Mouse (Mus musculus): ENCODE measurements around the gene Corin.

DNA sequence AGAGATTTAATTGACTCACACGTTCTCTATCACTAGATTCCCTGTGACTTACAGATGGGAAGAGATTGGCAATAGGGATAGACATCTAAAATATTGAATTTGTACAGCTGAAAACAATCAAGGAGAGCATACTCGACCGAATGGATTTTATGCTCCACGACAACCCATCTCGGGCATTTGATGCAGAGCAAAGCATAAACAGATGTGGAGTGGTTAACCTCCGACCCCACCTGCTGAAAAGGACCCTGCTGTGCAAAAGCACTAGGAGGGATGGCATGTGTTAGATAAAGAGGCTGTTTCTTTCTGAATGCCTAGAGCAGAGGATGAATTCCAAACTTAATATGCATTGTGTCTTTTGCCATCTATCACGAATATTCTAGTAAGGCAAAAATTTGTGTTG lies 23.8 kb downstream of the Corin start:
- TF ChIP-seq TAL1 (conservative IDR thresholded peaks at IDR 0.05; ENCODE audit: low read depth, low read length) (no peak), GATA1 (IDR thresholded peaks at IDR 0.05; ENCODE audit: borderline replicate concordance, low read length) (no peak), CTCF (IDR thresholded peaks at IDR 0.05; ENCODE audit: low read depth, low read length) (no peak), POLR2AphosphoS5 (IDR thresholded peaks at IDR 0.05; ENCODE audit: insufficient replicate concordance, low read depth, low read length) (no peak)

Measured in G1E (cell line).